Mouse (Mus musculus) midbrain, embryonic 11.5 days (tissue): ENCODE data around the gene Agpat1. TPM values are rescaled to one million over a fixed set of nuclear protein-coding genes. Genes with fewer than 3 reads are reported as not detected.

ENCODE experiments used
- polyA plus RNA-seq: library from polyadenylated mRNA; unstranded; fragments of >200 nt; fragmentation: Nextera tagmentation; extraction: Ambion mirVana; gene quantifications from 2 replicates; pipeline ENCODE4 v1.2.1, GENCODE M21; 2014

The Agpat1 gene
- polyA plus RNA-seq, 1 experiment from 2014 or later, result 75.3 TPM

Other genes with a start within 250 kb of the Agpat1 start
- gene Btnl2, start 249.4 kb upstream of the Agpat1 start, polyA plus RNA-seq, result 0.07 TPM in 1 of 2 replicates, not detected in the other
- gene Btnl1, start 227.1 kb upstream of the Agpat1 start, polyA plus RNA-seq, result not detected in 2 replicates
- gene BC051142, start 205.4 kb upstream of the Agpat1 start, polyA plus RNA-seq, result 1.6 and 2.9 TPM in 2 replicates
- gene Btnl4, start 126.9 kb upstream of the Agpat1 start, polyA plus RNA-seq, result not detected in 2 replicates
- gene Btnl6, start 86.9 kb upstream of the Agpat1 start, polyA plus RNA-seq, result not detected in 2 replicates
- 8.9 and 15.8 TPM in 2 replicates for gene Notch4, start 40.0 kb upstream of the Agpat1 start, polyA plus RNA-seq
- 4.4 and 4.8 TPM in 2 replicates for gene Gpsm3, start 14.5 kb upstream of the Agpat1 start, polyA plus RNA-seq
- gene Pbx2, start 13.0 kb upstream of the Agpat1 start, polyA plus RNA-seq, result 17.3 and 20.1 TPM in 2 replicates
- 1.4 and 1.6 TPM in 2 replicates for gene Ager, start 6.4 kb upstream of the Agpat1 start, polyA plus RNA-seq
- 180 and 185 TPM in 2 replicates for gene Rnf5, start 572 bp upstream of the Agpat1 start, polyA plus RNA-seq
- gene Egfl8, start 11.7 kb downstream of the Agpat1 start, polyA plus RNA-seq, result 3.3 and 3.8 TPM in 2 replicates
- gene Ppt2, start 24.2 kb downstream of the Agpat1 start, polyA plus RNA-seq, result 25.8 and 26.4 TPM in 2 replicates
- 1.8 and 2.4 TPM in 2 replicates for gene Prrt1, start 25.3 kb downstream of the Agpat1 start, polyA plus RNA-seq
- gene Fkbpl, start 40.5 kb downstream of the Agpat1 start, polyA plus RNA-seq, result 14.4 and 15.1 TPM in 2 replicates
- 68.2 and 77.6 TPM in 2 replicates for gene Atf6b, start 42.9 kb downstream of the Agpat1 start, polyA plus RNA-seq
- 0.03 and 0.05 TPM in 2 replicates for gene Tnxb, start 66.3 kb downstream of the Agpat1 start, polyA plus RNA-seq
- gene C4b, start 139.6 kb downstream of the Agpat1 start, polyA plus RNA-seq, result not detected in 2 replicates
- not detected in 2 replicates for gene Cyp21a1, start 200.3 kb downstream of the Agpat1 start, polyA plus RNA-seq
- gene Stk19, start 232.7 kb downstream of the Agpat1 start, polyA plus RNA-seq, result 20.2 and 21.5 TPM in 2 replicates
- gene Dxo, start 232.8 kb downstream of the Agpat1 start, polyA plus RNA-seq, result 60.7 and 64.8 TPM in 2 replicates
- gene Skiv2l, start 245.9 kb downstream of the Agpat1 start, polyA plus RNA-seq, result 30.7 and 36.2 TPM in 2 replicates
- 117 and 125 TPM in 2 replicates for gene Nelfe, start 246.1 kb downstream of the Agpat1 start, polyA plus RNA-seq